Mouse (Mus musculus) CH12.LX (cell line): ENCODE results near the gene Acox3. TPM values are rescaled to one million over a fixed set of nuclear protein-coding genes. Genes with fewer than 3 reads are reported as not detected.

ENCODE experiments used
- DNase-seq: peaks from one replicate; pipeline ENCODE4 v3.0.0-alpha.2; 2013; ENCODE audit errors: extremely low read depth
- H3K27ac ChIP-seq: 2 replicates; pipeline ENCODE4 v1.5.1; 2012; ENCODE audit warnings: low read depth, mild to moderate bottlenecking, control low read depth, moderate library complexity; ENCODE audit not compliant: insufficient read depth
- H3K27me3 ChIP-seq: replicated peaks from 2 replicates; pipeline ENCODE3; 2012; ENCODE audit warnings: inconsistent platforms
- H3K36me3 ChIP-seq, 2 experiments: replicated peaks in 1 of 2; 2 replicates each; pipeline versions ENCODE3 to v1.6.1; 2012; ENCODE audit warnings: inconsistent platforms in 1 of 2, low read length in 1 of 2, mild to moderate bottlenecking in 1 of 2, mixed read lengths in 1 of 2, moderate library complexity in 1 of 2; ENCODE audit not compliant: control insufficient read depth in 1 of 2, insufficient read depth in 1 of 2
- H3K4me1 ChIP-seq, 2 experiments: 2 replicates each; pipeline ENCODE4 v1.6.1; 2012; ENCODE audit warnings: inconsistent platforms in 1 of 2, moderate library complexity in 1 of 2; ENCODE audit not compliant: insufficient read depth in 2 of 2, control insufficient read depth in 1 of 2
- H3K4me2 ChIP-seq: 2 replicates; pipeline ENCODE4 v1.6.1; 2012; ENCODE audit warnings: low read depth, mild to moderate bottlenecking, control low read depth; ENCODE audit not compliant: poor library complexity, insufficient read depth, severe bottlenecking
- H3K4me3 ChIP-seq, 3 experiments: fragments of 150-350 bp in 1 of 3; sonication (generic) in 1 of 3; replicated peaks in 1 of 3; 2 replicates each; pipeline versions ENCODE3 to v1.5.1; 2011 to 2012; ENCODE audit warnings: low read depth in 2 of 3, low read length in 2 of 3, mild to moderate bottlenecking in 2 of 3, moderate library complexity in 2 of 3, control low read depth in 1 of 3, improper control_type of control experiment in 1 of 3, inconsistent platforms in 1 of 3, mixed read lengths in 1 of 3; ENCODE audit not compliant: poor library complexity in 1 of 3
- H3K79me2 ChIP-seq: replicated peaks from 2 replicates; pipeline ENCODE4 v1.6.1; 2012; ENCODE audit warnings: mild to moderate bottlenecking, moderate library complexity; ENCODE audit not compliant: control insufficient read depth, poor library complexity, insufficient read depth, severe bottlenecking; ENCODE audit errors: extremely low read depth
- H3K9ac ChIP-seq: 2 replicates; pipeline ENCODE4 v1.6.1; 2012; ENCODE audit warnings: low read depth, mild to moderate bottlenecking, control low read depth, moderate library complexity; ENCODE audit not compliant: insufficient read depth
- H3K9me3 ChIP-seq: replicated peaks from 2 replicates; pipeline ENCODE3; 2012; ENCODE audit warnings: low read length, inconsistent platforms, mixed read lengths
- BHLHE40 ChIP-seq: IDR thresholded peaks from 2 replicates; pipeline ENCODE4 v1.6.1; 2011; ENCODE audit warnings: mild to moderate bottlenecking, low read depth, low read length, improper control_type of control experiment
- CHD1 ChIP-seq: IDR thresholded peaks from 2 replicates; pipeline ENCODE4 v1.6.1; 2012; ENCODE audit warnings: low read depth, low read length, improper control_type of control experiment, inconsistent platforms
- CTCF ChIP-seq, 2 experiments: IDR thresholded peaks in 1 of 2; conservative IDR thresholded peaks in 1 of 2; 2 replicates each; pipeline ENCODE4 v1.5.1; 2011 to 2012; ENCODE audit warnings: low read depth in 2 of 2, low read length in 2 of 2, improper control_type of control experiment in 1 of 2, inconsistent platforms in 1 of 2, mild to moderate bottlenecking in 1 of 2, moderate library complexity in 1 of 2
- E2F4 ChIP-seq: IDR thresholded peaks from 2 replicates; pipeline ENCODE4 v1.6.1; 2011; ENCODE audit warnings: low read depth, low read length, improper control_type of control experiment; ENCODE audit not compliant: insufficient replicate concordance
- EP300 ChIP-seq: IDR thresholded peaks from 2 replicates; pipeline ENCODE4 v1.6.1; 2011; ENCODE audit warnings: low read length, improper control_type of control experiment
- GABPA ChIP-seq: IDR thresholded peaks from 2 replicates; pipeline ENCODE4 v1.6.1; 2012; ENCODE audit warnings: low read depth, low read length, improper control_type of control experiment, inconsistent platforms; ENCODE audit not compliant: insufficient replicate concordance
- IRF4 ChIP-seq: IDR thresholded peaks from 2 replicates; pipeline ENCODE4 v1.6.1; 2014; ENCODE audit warnings: low read depth, mild to moderate bottlenecking, inconsistent platforms, low read length, improper control_type of control experiment
- JUN ChIP-seq: IDR thresholded peaks from 2 replicates; pipeline ENCODE4 v1.6.1; 2011; ENCODE audit warnings: low read depth, mild to moderate bottlenecking, low read length, improper control_type of control experiment, moderate library complexity; ENCODE audit not compliant: insufficient read depth
- MAFK ChIP-seq: IDR thresholded peaks from 2 replicates; pipeline ENCODE4 v1.6.1; 2011; ENCODE audit warnings: low read length, improper control_type of control experiment; ENCODE audit not compliant: insufficient replicate concordance
- MAX ChIP-seq: IDR thresholded peaks from 2 replicates; pipeline ENCODE4 v1.6.1; 2011; ENCODE audit warnings: low read length, improper control_type of control experiment
- MEF2A ChIP-seq: IDR thresholded peaks from 2 replicates; pipeline ENCODE4 v1.6.1; 2014; ENCODE audit warnings: low read depth, mild to moderate bottlenecking, inconsistent platforms, low read length, improper control_type of control experiment, borderline replicate concordance
- MXI1 ChIP-seq: IDR thresholded peaks from 2 replicates; pipeline ENCODE4 v1.6.1; 2011; ENCODE audit warnings: mild to moderate bottlenecking, low read depth, low read length, improper control_type of control experiment
- NELFE ChIP-seq: IDR thresholded peaks from 2 replicates; pipeline ENCODE4 v1.6.1; 2011; ENCODE audit warnings: low read depth, low read length, improper control_type of control experiment
- PAX5 ChIP-seq: IDR thresholded peaks from 2 replicates; pipeline ENCODE4 v1.6.1; 2012; ENCODE audit warnings: low read length, inconsistent platforms, mixed read lengths
- POLR2A ChIP-seq: IDR thresholded peaks from 2 replicates; pipeline ENCODE4 v1.6.1; 2011; ENCODE audit warnings: low read depth, mild to moderate bottlenecking, improper control_type of control experiment, low read length
- POLR2AphosphoS2 ChIP-seq: IDR thresholded peaks from 2 replicates; pipeline ENCODE4 v1.6.1; 2011; ENCODE audit warnings: low read depth, low read length, improper control_type of control experiment
- RAD21 ChIP-seq: IDR thresholded peaks from 2 replicates; pipeline ENCODE4 v1.6.1; 2011; ENCODE audit warnings: low read depth, mild to moderate bottlenecking, low read length, improper control_type of control experiment, moderate library complexity
- ZC3H11A ChIP-seq: IDR thresholded peaks from 2 replicates; pipeline ENCODE4 v1.6.1; 2012; ENCODE audit warnings: low read depth, mild to moderate bottlenecking, inconsistent platforms, low read length, improper control_type of control experiment
- ZKSCAN1 ChIP-seq: IDR thresholded peaks from 2 replicates; pipeline ENCODE4 v1.6.1; 2012; ENCODE audit warnings: low read depth, inconsistent platforms, low read length, improper control_type of control experiment, borderline replicate concordance
- ZNF384 ChIP-seq: IDR thresholded peaks from 2 replicates; pipeline ENCODE4 v1.6.1; 2012; ENCODE audit warnings: low read depth, low read length, improper control_type of control experiment, inconsistent platforms
- dilution Hi-C: fragments of 300-500 bp; cut with MboI; formaldehyde crosslinking; loops from 2 replicates; pipeline ENCODE4 v1.14.3; 2020; ENCODE audit warnings: low sequenced_read_pairs; ENCODE audit not compliant: extremely low pct_unique_long_range_greater_than_20kb, extremely low pct_ligation_motif_present
- in situ Hi-C: fragments of 300-500 bp; cut with MboI; formaldehyde crosslinking; loops from 3 replicates; pipeline ENCODE4 v1.14.3; 2019; ENCODE audit warnings: low sequenced_read_pairs, low pct_ligation_motif_present, low pct_unique_long_range_greater_than_20kb, mixed read lengths
- polyA plus RNA-seq: library from polyadenylated mRNA; unstranded; fragments of >175 nt; gene quantifications from 2 replicates; pipeline ENCODE4 v1.2.1, GENCODE M21; 2012; ENCODE audit warnings: low read depth; ENCODE audit not compliant: insufficient read length
- total RNA-seq, 2 experiments: library from RNA; depleted of rRNA; stranded (reverse); fragments of 300-350 nt in 1 of 2; fragments of >200 nt in 1 of 2; gene quantifications; 2 replicates each; pipeline ENCODE4 v1.2.3; 2012 to 2014

Gene Acox3
- total and polyA plus RNA-seq, 3 experiments = 11.5 to 32.3 (median 22.3) TPM

DNA sequence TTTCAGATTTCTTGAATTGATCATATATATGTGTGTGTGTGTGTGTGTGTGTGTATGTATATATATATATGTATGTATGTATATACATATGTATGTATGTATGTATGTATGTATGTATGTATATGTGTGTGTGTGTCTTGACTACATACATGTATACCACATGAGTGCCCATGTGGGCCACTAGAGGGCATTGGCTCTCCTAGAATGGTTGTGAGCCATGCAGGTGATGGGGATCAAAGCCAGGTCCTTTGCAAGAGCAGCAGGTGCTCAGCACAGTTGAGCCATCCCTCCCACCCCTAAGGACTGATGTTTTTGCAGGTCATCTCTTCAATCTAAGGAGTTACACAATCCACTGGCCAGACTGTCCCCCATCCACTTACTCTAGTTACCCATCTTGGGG, 46.5 kb downstream of the Acox3 start:
- no peak for DNase-seq
- dilution Hi-C loops (no loop called here), in situ Hi-C loops (no loop called here)
- Histone ChIP-seq H3K27me3 (peaks cover 17% of the 10 kb centered on the region), H3K4me1 (no peaks in the 10 kb centered on the region), H3K4me2 (no peak overlapping the region), H3K36me3 (no peaks in the 10 kb centered on the region), H3K27ac (no peak overlapping the region), H3K79me2 (no peaks in the 10 kb centered on the region), H3K9ac (no peak overlapping the region), H3K4me3 (no peak overlapping the region), H3K9me3 (no peaks in the 10 kb centered on the region)
- TF ChIP-seq IRF4 (no peak), E2F4 (no peak), PAX5 (no peak), RAD21 (peak; percentile 38), CHD1 (no peak), POLR2A (no peak), CTCF (conservative IDR thresholded peaks at IDR 0.05 in 1 of 2, IDR thresholded peaks at IDR 0.05 in 1 of 2; ENCODE audit: low read depth in 2 of 2, low read length in 2 of 2) (peak in 1 of 2 experiments; percentile 52; a peak in 2 of 4 replicates), MAFK (no peak), NELFE (no peak), MEF2A (no peak), ZKSCAN1 (no peak), POLR2AphosphoS2 (no peak), MAX (no peak), BHLHE40 (no peak), GABPA (no peak), EP300 (no peak)

GRCm38 (mm10) chr5:35630706-35631105, 47.9 kb downstream of the Acox3 start:
- Histone ChIP-seq H3K79me2 (no peaks in the 10 kb centered on the region), H3K9me3 (no peaks in the 10 kb centered on the region), H3K27ac (no peak overlapping the region), H3K4me3 (no peak overlapping the region), H3K36me3 (no peaks in the 10 kb centered on the region), H3K4me1 (no peaks in the 10 kb centered on the region), H3K4me2 (no peak overlapping the region), H3K9ac (no peak overlapping the region), H3K27me3 (peaks cover 24% of the 10 kb centered on the region)
- dilution Hi-C loops = no loop called here
- DNase-seq = no peak
- in situ Hi-C loops = no loop called here
- no peak for TF ChIP-seq MAX
- no peak for TF ChIP-seq GABPA
- TF ChIP-seq PAX5 = no peak
- no peak for TF ChIP-seq JUN
- TF ChIP-seq ZNF384 = no peak
- TF ChIP-seq ZC3H11A = no peak
- no peak for TF ChIP-seq MAFK
- no peak for TF ChIP-seq MXI1
